Mouse (Mus musculus) left cerebral cortex, adult 11 months (tissue): ENCODE data around the gene Syde1.
A peak's percentile ranks its signal among the peaks of the same experiment; 100 is the strongest.
"Not testable (repeated sequence)": the region's sequence is repeated elsewhere in the genome, so short reads cannot be mapped to it uniquely, and the experiment has no call there.

Source experiments
- DNase-seq: peaks from one replicate; pipeline ENCODE4 v3.0.0; 2022; ENCODE audit warnings: low spot score

Gene Syde1

GRCm38 (mm10) chr10:78591406-78592328 lies at the start of gene Syde1:
TSS of gene Syde1 (minus strand) at chr10:78591964.
- DNase-seq, result no peak

- peak; percentile 12 for DNase-seq
Observed at GRCm38 (mm10) chr10:78632311-78632710, 40.5 kb upstream of the Syde1 start.

- DNase-seq, result no peak
Observed at GRCm38 (mm10) chr10:78630194-78630593, 38.4 kb upstream of the Syde1 start.

- DNase-seq, result not testable (repeated sequence)
Observed at GRCm38 (mm10) chr10:78623143-78623542, 31.4 kb upstream of the Syde1 start.

- DNase-seq, result no peak
Observed at GRCm38 (mm10) chr10:78617974-78618373, 26.2 kb upstream of the Syde1 start, which contains the start of gene Olfr1357. TSS of gene Olfr1357 (minus strand) at chr10:78618074.

- DNase-seq, result no peak
Observed at GRCm38 (mm10) chr10:78607602-78608001, 15.8 kb upstream of the Syde1 start.

- peak; percentile 23 for DNase-seq
Observed at GRCm38 (mm10) chr10:78605080-78605479, 13.3 kb upstream of the Syde1 start.

GRCm38 (mm10) chr10:78599865-78600264 lies 8.1 kb upstream of the Syde1 start:
- DNase-seq, result no peak

- no peak for DNase-seq
Observed at GRCm38 (mm10) chr10:78594566-78594965, 2.8 kb upstream of the Syde1 start.

GRCm38 (mm10) chr10:78594157-78594556 lies 2.4 kb upstream of the Syde1 start:
- DNase-seq, result no peak

GRCm38 (mm10) chr10:78593736-78594135 lies 2.0 kb upstream of the Syde1 start:
- DNase-seq, result no peak

GRCm38 (mm10) chr10:78592856-78593379 lies 1.2 kb upstream of the Syde1 start:
- no peak for DNase-seq

- no peak for DNase-seq
Observed at GRCm38 (mm10) chr10:78590744-78591143, 1.0 kb downstream of the Syde1 start.

- no peak for DNase-seq
Observed at GRCm38 (mm10) chr10:78589901-78590300, 1.9 kb downstream of the Syde1 start.

GRCm38 (mm10) chr10:78589291-78589690 lies 2.5 kb downstream of the Syde1 start:
- no peak for DNase-seq

GRCm38 (mm10) chr10:78586026-78586425 lies 5.7 kb downstream of the Syde1 start:
- no peak for DNase-seq

- no peak for DNase-seq
Observed at GRCm38 (mm10) chr10:78585606-78586005, 6.2 kb downstream of the Syde1 start.

GRCm38 (mm10) chr10:78584996-78585395 lies 6.8 kb downstream of the Syde1 start:
- no peak for DNase-seq

GRCm38 (mm10) chr10:78583939-78584338 lies 7.8 kb downstream of the Syde1 start:
- no peak for DNase-seq

GRCm38 (mm10) chr10:78583347-78583746 lies 8.4 kb downstream of the Syde1 start:
- no peak for DNase-seq

GRCm38 (mm10) chr10:78581121-78581520 lies 10.6 kb downstream of the Syde1 start:
- no peak for DNase-seq

GRCm38 (mm10) chr10:78578204-78578603 lies 13.6 kb downstream of the Syde1 start:
- no peak for DNase-seq

- DNase-seq, result no peak
Observed at GRCm38 (mm10) chr10:78576435-78577184, 15.2 kb downstream of the Syde1 start.
